Mouse (Mus musculus): ENCODE measurements at regions not wholly inside any gene's neighbourhood (a gene's known extent, or its start where the extent isn't known, plus 50 kb on each side); places are given as distances from the start of the nearest gene placed in this dataset.

- peaks cover 0 to 7% of the 10 kb centered on the region in 2 experiments; a peak in 2 of 4 replicates for H3K27me3 ChIP-seq (ENCODE audit: control insufficient read depth in 1 of 2, insufficient read depth in 2 of 2, low read length in 2 of 2)
- no peaks in the 10 kb centered on the region for H3K36me3 ChIP-seq (ENCODE audit: control insufficient read depth in 1 of 2, insufficient read depth in 2 of 2, low read length in 2 of 2)
- H3K4me3 ChIP-seq (ENCODE audit: control insufficient read depth in 1 of 2, insufficient read depth in 1 of 2, low read depth in 2 of 2, low read length in 2 of 2): no peak overlapping the region
- no peak for DNase-seq (ENCODE audit: low read depth, low spot score)
- H3K27ac ChIP-seq (ENCODE audit: control insufficient read depth, low read depth, low read length): no peak overlapping the region
- H3K79me2 ChIP-seq (ENCODE audit: control insufficient read depth, insufficient read depth, low read length, poor library complexity): no peaks in the 10 kb centered on the region
- H3K9ac ChIP-seq (ENCODE audit: control insufficient read depth, low read depth, low read length, poor library complexity, severe bottlenecking): no peak overlapping the region
- TF ChIP-seq NRF1 (IDR thresholded peaks at IDR 0.05; ENCODE audit: insufficient read depth, low read depth, low read length, poor library complexity, severe bottlenecking): no peak
- H3K4me1 ChIP-seq (ENCODE audit: control insufficient read depth in 1 of 2, insufficient read depth in 2 of 2, low read length in 2 of 2): no peaks in the 10 kb centered on the region
- no peaks in the 10 kb centered on the region for H3K9me3 ChIP-seq (replicated peaks; ENCODE audit: insufficient read depth, low read length)
These were observed 175.3 kb upstream of the Ccdc54 start for GRCm38 (mm10) chr16:50766055-50766770.

GRCm38 (mm10) chr16:50762096-50762495, 171.1 kb upstream of the Ccdc54 start:
- Histone ChIP-seq H3K9ac (ENCODE audit: control insufficient read depth, low read depth, low read length, poor library complexity, severe bottlenecking) (no peak overlapping the region), H3K4me1 (ENCODE audit: control insufficient read depth in 1 of 2, insufficient read depth in 2 of 2, low read length in 2 of 2) (peaks cover 0 to 3% of the 10 kb centered on the region in 2 experiments; a peak in 1 of 4 replicates), H3K79me2 (ENCODE audit: control insufficient read depth, insufficient read depth, low read length, poor library complexity) (no peaks in the 10 kb centered on the region), H3K36me3 (ENCODE audit: control insufficient read depth in 1 of 2, insufficient read depth in 2 of 2, low read length in 2 of 2) (no peaks in the 10 kb centered on the region), H3K9me3 (replicated peaks; ENCODE audit: insufficient read depth, low read length) (no peaks in the 10 kb centered on the region), H3K27me3 (ENCODE audit: control insufficient read depth in 1 of 2, insufficient read depth in 2 of 2, low read length in 2 of 2) (peaks cover 0 to 5% of the 10 kb centered on the region in 2 experiments; a peak in 2 of 4 replicates), H3K27ac (ENCODE audit: control insufficient read depth, low read depth, low read length) (no peak overlapping the region), H3K4me3 (ENCODE audit: control insufficient read depth in 1 of 2, insufficient read depth in 1 of 2, low read depth in 2 of 2, low read length in 2 of 2) (no peak overlapping the region)
- TF ChIP-seq GABPA (IDR thresholded peaks at IDR 0.05; ENCODE audit: low read depth, low read length): no peak
- no peak for TF ChIP-seq MAX (IDR thresholded peaks at IDR 0.05; ENCODE audit: low read length)
- no peak for TF ChIP-seq POLR2A (IDR thresholded peaks at IDR 0.05; ENCODE audit: control insufficient read depth in 1 of 2, insufficient read depth in 1 of 2, low read depth in 1 of 2, low read length in 2 of 2, poor library complexity in 1 of 2)
- TF ChIP-seq MAZ (IDR thresholded peaks at IDR 0.05; ENCODE audit: low read depth, low read length): no peak
- TF ChIP-seq MAFK (IDR thresholded peaks at IDR 0.05; ENCODE audit: borderline replicate concordance, low read depth, low read length): no peak
- TF ChIP-seq USF1 (IDR thresholded peaks at IDR 0.05; ENCODE audit: low read depth, low read length): no peak
- TF ChIP-seq TAL1 (IDR thresholded peaks at IDR 0.05; ENCODE audit: low read length): no peak
- TF ChIP-seq NRF1 (IDR thresholded peaks at IDR 0.05; ENCODE audit: insufficient read depth, low read depth, low read length, poor library complexity, severe bottlenecking): no peak
- TF ChIP-seq ZC3H11A (IDR thresholded peaks at IDR 0.05; ENCODE audit: low read depth, low read length): no peak
- no peak for TF ChIP-seq E2F4 (IDR thresholded peaks at IDR 0.05; ENCODE audit: borderline replicate concordance, low read depth, low read length)
- no peak for TF ChIP-seq ZMIZ1 (IDR thresholded peaks at IDR 0.05; ENCODE audit: low read depth, low read length)
- no peak for TF ChIP-seq MYB (IDR thresholded peaks at IDR 0.05; ENCODE audit: low read depth, low read length)
- no peak for TF ChIP-seq MYC (IDR thresholded peaks at IDR 0.05; ENCODE audit: low read depth, low read length)
- no peak for TF ChIP-seq CTCF (IDR thresholded peaks at IDR 0.05 in 2 of 3, conservative IDR thresholded peaks at IDR 0.05 in 1 of 3; ENCODE audit: control insufficient read depth in 1 of 3, insufficient read depth in 1 of 3, low read depth in 2 of 3, low read length in 3 of 3, poor library complexity in 1 of 3, severe bottlenecking in 1 of 3)
- no peak for TF ChIP-seq JUND (IDR thresholded peaks at IDR 0.05; ENCODE audit: low read depth, low read length)
- no peak for DNase-seq (ENCODE audit: low read depth, low spot score)

Data from MEL (cell line).